Mouse (Mus musculus): ENCODE measurements around the gene Nup210l.

Gene Nup210l

DNA sequence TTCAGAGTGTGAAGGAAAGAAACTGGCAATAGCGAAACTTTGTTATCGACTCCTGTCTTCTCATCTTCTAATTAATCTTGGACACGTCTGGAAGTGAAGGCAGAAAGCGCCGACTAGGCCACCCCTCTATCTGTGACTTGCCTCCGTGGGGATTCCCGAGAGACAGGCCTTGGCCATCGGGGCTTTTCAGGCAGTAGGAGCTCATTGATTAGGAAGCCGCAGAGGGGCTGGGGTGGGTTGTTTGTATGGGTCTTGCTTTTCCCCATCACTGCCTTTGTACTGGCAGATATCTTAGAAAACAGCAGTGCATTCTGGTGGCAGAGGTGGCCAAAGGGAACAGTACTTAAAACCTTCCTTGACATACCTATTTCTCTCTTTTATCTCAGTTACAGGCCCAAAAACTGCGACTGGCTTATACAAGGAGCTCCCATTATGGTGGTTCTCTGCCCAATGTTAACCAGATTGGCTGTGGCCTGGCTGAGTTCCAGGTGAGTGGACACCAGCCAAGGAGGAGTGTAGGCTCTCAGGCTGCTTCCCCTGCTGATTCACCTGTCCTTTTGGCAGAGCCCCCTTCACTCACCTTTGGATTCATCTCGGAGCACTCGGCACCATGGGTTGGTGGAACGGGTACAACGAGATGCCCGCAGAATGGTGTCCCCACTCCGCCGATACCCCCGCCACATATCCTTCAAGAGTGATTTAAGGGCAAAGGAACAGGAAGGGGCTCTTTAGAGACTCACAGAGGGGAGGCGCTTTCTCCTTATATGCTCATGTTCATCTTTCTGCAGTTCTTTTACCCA lies 153.0 kb downstream of the Nup210l start:
- no peak for DNase-seq (ENCODE audit: low spot score)

DNA sequence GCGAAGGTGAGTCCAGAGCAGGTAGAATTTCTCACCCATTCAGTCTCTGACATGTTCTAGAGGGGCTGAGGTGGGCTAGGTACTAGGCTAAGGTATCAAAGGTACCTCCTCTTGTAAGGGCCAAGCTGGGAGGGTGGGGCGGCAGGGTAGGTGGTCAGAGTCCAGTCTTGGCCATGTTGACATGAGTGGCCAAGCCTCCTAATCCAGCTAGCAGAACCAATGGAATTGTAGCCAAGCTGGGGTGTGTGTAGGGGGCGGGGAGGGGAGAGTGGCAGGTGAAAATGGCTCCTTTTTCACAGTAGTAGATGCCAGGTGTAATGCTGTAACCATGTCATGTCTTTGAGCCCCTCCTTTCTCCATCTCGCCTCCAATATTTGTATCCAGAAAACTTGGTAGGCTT lies 154.6 kb downstream of the Nup210l start:
- no peak for DNase-seq (ENCODE audit: low spot score)

All from T-cell, adult 2 months (primary cell).